Mouse (Mus musculus) MN1 (cell line): ENCODE results near the gene Dlg5.
A peak's percentile ranks its signal among the peaks of the same experiment; 100 is the strongest.

Experiments used
- DNase-seq: peaks from one replicate; pipeline ENCODE4 v3.0.0-alpha.2; 2016; ENCODE audit warnings: low spot score

Dlg5 gene

GRCm38 (mm10) chr14:24245177-24246081, at the start of gene Dlg5:
Gene Dlg5 (minus strand): TSS chr14:24245920.
- DNase-seq = peak; percentile 48

- no peak for DNase-seq
Measured at GRCm38 (mm10) chr14:24293631-24294030, 47.9 kb upstream of the Dlg5 start.

GRCm38 (mm10) chr14:24292914-24293313, 47.2 kb upstream of the Dlg5 start, which contains the start of gene E330034G19Rik:
Gene E330034G19Rik (plus strand): TSS chr14:24293214.
- no peak for DNase-seq

- no peak for DNase-seq
Measured at GRCm38 (mm10) chr14:24290726-24291125, 45.0 kb upstream of the Dlg5 start.

GRCm38 (mm10) chr14:24286136-24286535, 40.4 kb upstream of the Dlg5 start:
- no peak for DNase-seq

GRCm38 (mm10) chr14:24282276-24282675, 36.6 kb upstream of the Dlg5 start:
- DNase-seq = no peak

GRCm38 (mm10) chr14:24281278-24281677, 35.6 kb upstream of the Dlg5 start:
- no peak for DNase-seq

- peak; percentile 38 for DNase-seq
Measured at GRCm38 (mm10) chr14:24275534-24275933, 29.8 kb upstream of the Dlg5 start.

- peak; percentile 33 for DNase-seq
Measured at GRCm38 (mm10) chr14:24273575-24273974, 27.9 kb upstream of the Dlg5 start.

GRCm38 (mm10) chr14:24269571-24269970, 23.9 kb upstream of the Dlg5 start:
- peak; percentile 24 for DNase-seq

- no peak for DNase-seq
Measured at GRCm38 (mm10) chr14:24262915-24263314, 17.2 kb upstream of the Dlg5 start.

GRCm38 (mm10) chr14:24262382-24262781, 16.7 kb upstream of the Dlg5 start:
- DNase-seq = no peak

- no peak for DNase-seq
Measured at GRCm38 (mm10) chr14:24260391-24260790, 14.7 kb upstream of the Dlg5 start.

GRCm38 (mm10) chr14:24255956-24256355, 10.2 kb upstream of the Dlg5 start:
- DNase-seq = no peak

GRCm38 (mm10) chr14:24253611-24254202, 8.0 kb upstream of the Dlg5 start:
- DNase-seq = peak; percentile 19

GRCm38 (mm10) chr14:24251326-24251725, 5.6 kb upstream of the Dlg5 start:
- DNase-seq = no peak

- DNase-seq = no peak
Measured at GRCm38 (mm10) chr14:24249926-24250325, 4.2 kb upstream of the Dlg5 start.

- DNase-seq = peak; percentile 17
Measured at GRCm38 (mm10) chr14:24244330-24245176, 1.2 kb downstream of the Dlg5 start.

- no peak for DNase-seq
Measured at GRCm38 (mm10) chr14:24242016-24242415, 3.7 kb downstream of the Dlg5 start.

GRCm38 (mm10) chr14:24240831-24241230, 4.9 kb downstream of the Dlg5 start:
- DNase-seq = no peak

GRCm38 (mm10) chr14:24239651-24240050, 6.1 kb downstream of the Dlg5 start:
- DNase-seq = no peak

GRCm38 (mm10) chr14:24235954-24236353, 9.8 kb downstream of the Dlg5 start:
- no peak for DNase-seq
